Comparison of ENCODE assay signal across 18 mouse cellular contexts in the genomic region with DNA sequence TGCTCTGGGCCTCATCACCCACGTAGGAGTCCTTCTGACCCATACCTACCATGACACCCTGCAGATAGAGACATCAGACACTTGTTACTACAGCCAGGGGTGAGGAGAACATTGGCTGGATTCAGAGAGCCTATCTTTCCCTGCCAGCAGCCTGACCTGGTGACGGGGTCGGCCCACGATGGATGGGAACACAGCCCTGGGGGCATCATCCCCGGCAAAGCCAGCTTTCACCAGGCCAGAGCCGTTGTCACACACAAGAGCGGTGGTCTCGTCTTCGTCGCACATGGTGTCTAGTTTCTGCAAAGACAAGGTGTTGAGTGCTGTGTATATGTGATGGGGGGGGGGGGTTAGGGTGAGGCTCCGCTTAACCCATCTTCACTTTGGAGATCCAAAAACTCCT. TPM values are rescaled to one million over a fixed set of nuclear protein-coding genes. Genes with fewer than 3 reads are reported as not detected.
A peak's percentile ranks its signal among the peaks of the same experiment; 100 is the strongest.
DNase-seq lines count a peak whose midpoint lies in the region; ATAC-seq and TF ChIP-seq lines count a peak whose summit lies in the region.
"Had no signal": no experiment of that assay in that cellular context is flagged by ENCODE, and none has a peak within 500 bp of the region (broad histone marks: within the 10 kb centered on the region; RNA-seq: fewer than 3 reads in every experiment).

No protein-coding gene starts in this region.

- 0 out of 2 replicates have a peak overlapping the region, but pooled peaks have one; percentile 4 for H3K4me3 ChIP-seq in embryonic facial prominence, embryonic 15.5 days (replicated peaks)
- H3K4me3 ChIP-seq in embryonic facial prominence, embryonic 10.5 days = no peak overlapping the region
- peak overlapping the region; percentile 21 for H3K4me3 ChIP-seq in heart, embryonic 11.5 days (ENCODE audit: low read depth, low read length)
- no peak overlapping the region for H3K4me3 ChIP-seq in layer of hippocampus, adult 2 months
- H3K4me3 ChIP-seq: intestine, embryonic 15.5 days had no signal

- 58% methylated on average over 11 of the region's 11 CpGs for WGBS in embryonic facial prominence, embryonic 15.5 days
- 74% methylated on average over 11 of the region's 11 CpGs for WGBS in embryonic facial prominence, embryonic 10.5 days
- 56% methylated on average over 11 of the region's 11 CpGs for WGBS in heart, embryonic 11.5 days (ENCODE audit: insufficient replicate concordance)

- DNase-seq in embryonic facial prominence, embryonic 10.5 days (ENCODE audit: low spot score) = no peak
- no peak for DNase-seq in heart, postnatal 4 days
- DNase-seq in layer of hippocampus, adult 2 months (ENCODE audit: low spot score in 2 of 2) = no peak
- no peak for DNase-seq in layer of hippocampus, adult 9-10 months (ENCODE audit: low spot score)
- peak; percentile 52 for DNase-seq in gastrocnemius, postnatal 25 days
- no peak for DNase-seq in spleen, postnatal 4 days (ENCODE audit: low spot score in 2 of 2)
- DNase-seq: adrenal gland, postnatal 14 days; heart, postnatal 36 days; kidney, adult 18-20 months had no signal

- no peaks in the 10 kb centered on the region for H3K9me3 ChIP-seq in embryonic facial prominence, embryonic 15.5 days (replicated peaks)
- no peaks in the 10 kb centered on the region for H3K9me3 ChIP-seq in embryonic facial prominence, embryonic 10.5 days
- no peaks in the 10 kb centered on the region for H3K9me3 ChIP-seq in heart, embryonic 11.5 days (replicated peaks; ENCODE audit: control insufficient read depth, low read length)
- H3K9me3 ChIP-seq: embryonic facial prominence, embryonic 13.5 days; forebrain, embryonic 13.5 days; hindbrain, embryonic 13.5 days; intestine, embryonic 15.5 days had no signal

- H3K4me2 ChIP-seq in embryonic facial prominence, embryonic 15.5 days (replicated peaks) = no peak overlapping the region
- H3K4me2 ChIP-seq in heart, embryonic 11.5 days = peak overlapping the region; percentile 54

- peaks cover 76% of the 10 kb centered on the region for H3K27me3 ChIP-seq in embryonic facial prominence, embryonic 15.5 days
- H3K27me3 ChIP-seq in embryonic facial prominence, embryonic 10.5 days (replicated peaks; ENCODE audit: low read depth, poor library complexity, severe bottlenecking) = peaks cover 88% of the 10 kb centered on the region
- peaks cover 62% of the 10 kb centered on the region for H3K27me3 ChIP-seq in heart, embryonic 11.5 days (ENCODE audit: control insufficient read depth, insufficient read depth, low read length)

- H3K4me1 ChIP-seq in embryonic facial prominence, embryonic 15.5 days = peaks cover 20% of the 10 kb centered on the region
- H3K4me1 ChIP-seq in embryonic facial prominence, embryonic 10.5 days = peaks cover 22% of the 10 kb centered on the region
- H3K4me1 ChIP-seq in heart, embryonic 11.5 days (ENCODE audit: control insufficient read depth, insufficient read depth, low read length) = peaks cover 23% of the 10 kb centered on the region

- TF ChIP-seq CTCF in layer of hippocampus, adult 2 months (conservative IDR thresholded peaks at IDR 0.05) = no peak

- H3K36me3 ChIP-seq in embryonic facial prominence, embryonic 15.5 days = no peaks in the 10 kb centered on the region
- peaks cover 8% of the 10 kb centered on the region for H3K36me3 ChIP-seq in embryonic facial prominence, embryonic 10.5 days (replicated peaks)
- no peaks in the 10 kb centered on the region for H3K36me3 ChIP-seq in heart, embryonic 11.5 days (ENCODE audit: control insufficient read depth, insufficient read depth, low read length)
- H3K36me3 ChIP-seq: hindbrain, embryonic 13.5 days; intestine, embryonic 15.5 days had no signal

- ATAC-seq in embryonic facial prominence, embryonic 15.5 days (ENCODE audit: insufficient number of reproducible peaks, low FRiP score, low TSS enrichment, low read depth) = no peak
- no peak for ATAC-seq in heart, embryonic 11.5 days (replicated peaks; ENCODE audit: insufficient number of reproducible peaks, low FRiP score, low TSS enrichment)
- ATAC-seq: activated CD4-positive, CD25-positive, alpha-beta regulatory T cell, adult 4 months; intestine, embryonic 15.5 days; Patski had no signal

- H3K27ac ChIP-seq in embryonic facial prominence, embryonic 15.5 days (replicated peaks) = no peak overlapping the region
- no peak overlapping the region for H3K27ac ChIP-seq in embryonic facial prominence, embryonic 10.5 days (replicated peaks)
- no peak overlapping the region for H3K27ac ChIP-seq in heart, embryonic 11.5 days (ENCODE audit: low read depth, low read length)
- H3K27ac ChIP-seq in layer of hippocampus, adult 2 months = peak overlapping the region; percentile 97; the same call in 1 of the 2 replicates
- H3K27ac ChIP-seq: embryonic facial prominence, embryonic 13.5 days; forebrain, embryonic 13.5 days; intestine, embryonic 15.5 days had no signal

- H3K9ac ChIP-seq in embryonic facial prominence, embryonic 15.5 days = no peak overlapping the region
- H3K9ac ChIP-seq in heart, embryonic 11.5 days (ENCODE audit: low read depth, low read length) = no peak overlapping the region
- H3K9ac ChIP-seq: embryonic facial prominence, embryonic 13.5 days; intestine, embryonic 15.5 days had no signal

RNA-seq across cellular contexts. Expression of a gene that starts 1.1 kb away (rescaled TPM):
- 1,020 and 1,287 TPM in 2 replicates for polyA plus RNA-seq in embryonic facial prominence, embryonic 15.5 days (2015; fragmentation: Nextera tagmentation; extraction: Ambion mirVana)
- 0.80 and 1.3 TPM in 2 replicates for polyA plus RNA-seq in embryonic facial prominence, embryonic 10.5 days (2016; fragmentation: Nextera tagmentation; extraction: Ambion mirVana)
- polyA plus RNA-seq in heart, embryonic 11.5 days (2014; fragmentation: Nextera tagmentation; extraction: Ambion mirVana) = 558 and 581 TPM in 2 replicates
- 100 to 1,000 TPM; 369 to 594 TPM for total RNA-seq in heart, postnatal 4 days (2021)
- total RNA-seq in layer of hippocampus, adult 2 months (2021) = 1 to 10 TPM; 6.0 to 6.5 TPM
- total RNA-seq in gastrocnemius, postnatal 25 days (2021) = over 10,000 TPM; 60,490 to 60,709 TPM
- total RNA-seq: CH12.LX had no signal

RNA-seq across cellular contexts. Expression of a gene that starts 33.4 kb away (rescaled TPM):
- polyA plus RNA-seq in embryonic facial prominence, embryonic 15.5 days (2015; fragmentation: Nextera tagmentation; extraction: Ambion mirVana) = 4.9 and 6.5 TPM in 2 replicates
- 5.4 and 5.6 TPM in 2 replicates for polyA plus RNA-seq in embryonic facial prominence, embryonic 10.5 days (2016; fragmentation: Nextera tagmentation; extraction: Ambion mirVana)
- polyA plus RNA-seq in heart, embryonic 11.5 days (2014; fragmentation: Nextera tagmentation; extraction: Ambion mirVana) = 2.5 and 4.0 TPM in 2 replicates
- total RNA-seq in heart, postnatal 4 days (2021) = 1 to 10 TPM; 4.6 to 5.4 TPM
- 10 to 100 TPM; 62.3 to 62.7 TPM for total RNA-seq in layer of hippocampus, adult 2 months (2021)
- under 1 TPM; 0.36 to 0.62 TPM for total RNA-seq in gastrocnemius, postnatal 25 days (2021)

RNA-seq across cellular contexts. Expression of a gene that starts 55.7 kb away (rescaled TPM):
- 27.3 and 29.6 TPM in 2 replicates for polyA plus RNA-seq in embryonic facial prominence, embryonic 15.5 days (2015; fragmentation: Nextera tagmentation; extraction: Ambion mirVana)
- polyA plus RNA-seq in embryonic facial prominence, embryonic 10.5 days (2016; fragmentation: Nextera tagmentation; extraction: Ambion mirVana) = 54.2 and 60.6 TPM in 2 replicates
- polyA plus RNA-seq in heart, embryonic 11.5 days (2014; fragmentation: Nextera tagmentation; extraction: Ambion mirVana) = 31.5 and 32.5 TPM in 2 replicates
- total RNA-seq in heart, postnatal 4 days (2021) = 10 to 100 TPM; 20.1 to 21.5 TPM
- 10 to 100 TPM; 21.0 to 25.7 TPM for total RNA-seq in layer of hippocampus, adult 2 months (2021)
- total RNA-seq in gastrocnemius, postnatal 25 days (2021) = 1 to 10 TPM; 7.3 to 8.7 TPM

Comparison
In these comparisons a context has a peak if more than half of its experiments do, and no peak if none do; other contexts are left out.
1. H3K4me3 ChIP-seq: peak in embryonic facial prominence, embryonic 15.5 days (single experiment) and heart, embryonic 11.5 days (single experiment); none in embryonic facial prominence, embryonic 10.5 days (single experiment) and layer of hippocampus, adult 2 months (single experiment).
2. RNA of a gene that starts 1.1 kb away (total RNA-seq): 60,490 to 60,709 TPM in gastrocnemius, postnatal 25 days; 369 to 594 TPM in heart, postnatal 4 days and 6.0 to 6.5 TPM in layer of hippocampus, adult 2 months; every median in the first group is over 100 times any median in the second.
3. RNA of a gene that starts 33.4 kb away (total RNA-seq): 62.3 to 62.7 TPM in layer of hippocampus, adult 2 months; 4.6 to 5.4 TPM in heart, postnatal 4 days and 0.36 to 0.62 TPM in gastrocnemius, postnatal 25 days; every median in the first group is over 4 times any median in the second.